Mouse (Mus musculus) spleen, embryonic (tissue): Measurements from ENCODE around the gene Rps29.
"Not testable (repeated sequence)": the region's sequence is repeated elsewhere in the genome, so short reads cannot be mapped to it uniquely, and the experiment has no call there.

Experiments used
- CTCF ChIA-PET: fragments of 350-600 bp; sonication (Branson Sonifier 250); formaldehyde crosslinking; loops from one replicate; lab custom pipeline; 2022; lab: Charles Lee

Gene Rps29

GRCm38 (mm10) chr12:69158765-69159577 is at the start of gene Rps29:
Gene Rps29, minus strand, starts transcription at chr12:69159186.
- CTCF ChIA-PET = not testable (repeated sequence)

DNA sequence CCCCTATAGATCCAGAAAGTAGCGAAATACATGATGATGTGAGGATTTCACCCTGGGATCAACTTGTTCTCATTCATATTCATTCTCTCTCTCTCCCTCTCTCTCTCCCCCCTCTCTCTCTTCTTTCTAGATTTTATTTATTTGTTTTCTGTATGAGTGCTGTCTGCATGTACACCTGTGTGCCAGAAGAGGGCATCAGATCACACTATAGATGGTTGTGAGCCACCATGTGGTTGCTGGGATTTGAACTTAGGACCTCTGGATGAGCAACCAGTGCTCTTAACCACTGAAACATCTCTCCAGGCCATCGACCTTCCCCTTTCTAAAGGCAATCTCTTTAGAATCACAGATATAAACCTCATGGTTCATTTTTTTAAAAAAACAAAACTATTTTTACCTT is 49.5 kb upstream of the Rps29 start:
- CTCF ChIA-PET = no interaction called here

GRCm38 (mm10) chr12:69207926-69208325 is 48.9 kb upstream of the Rps29 start:
- CTCF ChIA-PET = no interaction called here

GRCm38 (mm10) chr12:69207396-69207795 is 48.4 kb upstream of the Rps29 start:
- CTCF ChIA-PET = no interaction called here

- CTCF ChIA-PET = interaction anchor here (0.7 kb wide), 1 partner anchor 10 kb away, joined by 3 read pairs; no protein-coding TSS in a partner anchor
Observed at GRCm38 (mm10) chr12:69204052-69204833, 45.3 kb upstream of the Rps29 start, which contains the start of gene Gm49384. Gene Gm49384, minus strand, starts transcription at chr12:69204267.

- CTCF ChIA-PET = no interaction called here
Observed at GRCm38 (mm10) chr12:69198985-69199384, 40.0 kb upstream of the Rps29 start.

DNA sequence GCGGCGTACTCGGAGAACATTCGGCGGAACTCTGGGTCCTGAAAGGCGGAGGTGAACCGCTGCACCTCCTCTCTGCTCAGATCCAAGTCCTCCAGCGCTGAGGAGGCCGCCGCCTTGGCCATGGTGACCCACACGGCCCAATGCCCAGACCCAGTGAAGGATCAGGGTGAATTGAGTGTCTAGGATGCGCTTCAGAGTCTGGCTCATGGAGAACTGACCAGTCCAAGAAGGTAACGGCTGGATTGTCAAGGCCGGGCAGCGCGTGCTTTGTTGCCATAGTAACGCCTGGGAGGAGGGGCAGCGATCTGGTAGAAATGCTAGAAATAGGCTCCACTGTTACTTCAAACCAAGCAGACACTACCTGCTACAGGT is 39.2 kb upstream of the Rps29 start, which contains the start of gene Dnaaf2:
TSS of gene Dnaaf2 (minus strand) at position 266 of the 372 bp plus-strand sequence.
- CTCF ChIA-PET = interaction anchor here (0.5 kb wide), 1 partner anchor 9 kb away, joined by 3 read pairs; no protein-coding TSS in a partner anchor

- CTCF ChIA-PET = no interaction called here
Observed at GRCm38 (mm10) chr12:69197378-69198163, 38.6 kb upstream of the Rps29 start.

GRCm38 (mm10) chr12:69196444-69197377 is 37.7 kb upstream of the Rps29 start, which contains the start of gene Gm49383:
Gene Gm49383, minus strand, starts transcription at chr12:69197104.
- CTCF ChIA-PET = no interaction called here

DNA sequence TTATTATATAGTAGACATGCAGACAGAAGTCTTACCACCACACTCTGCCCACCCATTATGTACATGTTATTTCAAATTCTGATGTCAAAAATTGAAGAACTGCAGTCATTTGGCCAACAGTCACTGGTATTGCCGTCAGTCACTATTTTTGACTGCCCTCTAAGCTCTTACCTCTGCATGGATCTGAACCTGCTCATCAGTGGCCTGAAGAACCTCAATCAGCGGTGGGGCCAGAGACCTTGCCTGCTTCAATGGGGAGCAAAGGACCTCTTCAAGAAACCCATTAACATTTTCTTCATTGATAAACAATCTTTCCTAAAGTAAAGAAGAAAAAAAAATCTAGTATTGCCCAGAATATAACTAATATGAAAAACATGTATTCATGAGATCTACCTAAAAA is 33.7 kb upstream of the Rps29 start:
- CTCF ChIA-PET = interaction anchor here (0.5 kb wide), 1 partner anchor 176 kb away, joined by 5 read pairs; no protein-coding TSS in a partner anchor

GRCm38 (mm10) chr12:69191396-69191795 is 32.4 kb upstream of the Rps29 start:
- CTCF ChIA-PET = interaction anchor here (0.6 kb wide), 1 partner anchor 888 kb away, joined by 3 read pairs; no protein-coding TSS in a partner anchor

- CTCF ChIA-PET = no interaction called here
Observed at GRCm38 (mm10) chr12:69190522-69190921, 31.5 kb upstream of the Rps29 start.

GRCm38 (mm10) chr12:69190074-69190473 is 31.1 kb upstream of the Rps29 start:
- CTCF ChIA-PET = interaction anchor here (0.7 kb wide), 1 partner anchor 8 kb away, joined by 3 read pairs; the partner anchor contains the start of gene Dnaaf2

DNA sequence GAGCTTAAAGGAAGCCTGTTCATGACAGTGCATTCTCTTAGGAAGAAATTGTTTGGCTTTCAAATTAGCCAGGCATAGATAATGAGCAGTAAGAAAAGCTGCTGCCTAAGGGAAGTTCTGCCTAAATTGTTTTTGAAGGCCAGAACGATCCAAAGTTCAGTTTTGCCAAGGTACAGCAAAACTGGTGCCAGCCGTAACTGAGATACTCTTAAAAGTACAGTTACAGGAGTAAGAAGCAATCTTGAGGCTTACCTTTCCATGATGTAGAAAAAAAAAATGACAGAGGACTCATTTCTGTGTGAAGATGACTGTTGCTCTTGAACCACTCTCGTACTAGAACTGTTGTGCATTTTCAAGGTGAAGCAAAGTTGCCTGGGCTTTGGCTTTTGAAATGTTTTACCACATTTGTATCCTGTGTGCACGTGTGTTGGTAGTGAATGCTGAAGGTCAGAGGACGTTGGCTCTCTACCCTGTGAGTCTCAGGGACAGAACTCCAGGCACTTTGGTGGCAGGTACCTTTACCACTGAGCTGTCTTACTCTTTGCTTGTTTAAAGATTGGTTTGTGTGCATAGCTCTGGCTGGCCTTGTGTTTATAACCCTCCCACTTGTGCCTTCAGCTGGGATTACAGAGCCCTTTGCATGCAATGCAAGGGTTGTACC is 28.0 kb upstream of the Rps29 start:
- CTCF ChIA-PET = interaction anchor here (0.5 kb wide), 2 partner anchors 19 to 161 kb away, joined by 6 to 8 read pairs; no protein-coding TSS in a partner anchor

GRCm38 (mm10) chr12:69185371-69185770 is 26.4 kb upstream of the Rps29 start:
- CTCF ChIA-PET = no interaction called here

- CTCF ChIA-PET = no interaction called here
Observed at GRCm38 (mm10) chr12:69184342-69185295, 25.6 kb upstream of the Rps29 start.

DNA sequence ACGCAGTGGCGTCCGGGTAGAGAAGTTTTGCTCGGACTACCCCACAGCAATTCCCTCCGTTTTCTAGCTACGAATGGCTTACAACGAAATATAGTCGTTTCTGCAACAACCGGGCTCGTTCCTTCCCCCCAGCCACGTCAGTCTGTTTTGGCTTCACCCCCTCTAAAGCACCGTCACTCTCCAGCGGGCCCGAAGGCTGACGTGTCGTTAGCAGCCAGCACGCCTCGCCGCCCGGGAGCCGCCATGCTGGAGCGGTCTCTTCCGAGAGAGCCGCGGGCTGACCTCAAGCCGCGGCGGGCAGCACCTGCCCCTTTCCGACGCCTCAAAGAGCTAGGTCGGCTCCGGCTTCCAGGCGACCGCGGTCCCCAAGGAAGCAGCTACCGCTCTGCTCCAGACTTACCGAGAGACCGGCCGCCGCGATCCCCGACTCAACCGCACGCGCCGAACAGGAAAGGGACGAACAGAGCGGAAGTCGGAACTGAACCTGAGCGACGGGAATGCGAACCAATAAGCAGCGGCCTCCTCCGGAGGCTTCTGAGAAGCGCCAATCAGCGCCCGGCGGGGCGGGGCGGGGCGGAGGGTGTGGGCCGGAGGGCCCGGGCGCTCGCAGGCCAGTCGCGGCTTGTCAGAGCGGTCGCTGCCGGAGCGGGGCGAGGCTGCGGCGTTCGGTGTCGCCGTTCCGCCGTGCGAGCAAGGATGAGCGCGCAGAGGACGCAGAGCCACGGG is 24.8 kb upstream of the Rps29 start, which contains the start of the genes Rpl36al and Mgat2:
TSS of gene Rpl36al (minus strand) at position 501 of the 726 bp plus-strand sequence.
TSS of gene Mgat2 (plus strand) at position 575 of the 726 bp plus-strand sequence.
- CTCF ChIA-PET = no interaction called here
